15 mouse cellular contexts compared by ENCODE assay signal in the genomic region with DNA sequence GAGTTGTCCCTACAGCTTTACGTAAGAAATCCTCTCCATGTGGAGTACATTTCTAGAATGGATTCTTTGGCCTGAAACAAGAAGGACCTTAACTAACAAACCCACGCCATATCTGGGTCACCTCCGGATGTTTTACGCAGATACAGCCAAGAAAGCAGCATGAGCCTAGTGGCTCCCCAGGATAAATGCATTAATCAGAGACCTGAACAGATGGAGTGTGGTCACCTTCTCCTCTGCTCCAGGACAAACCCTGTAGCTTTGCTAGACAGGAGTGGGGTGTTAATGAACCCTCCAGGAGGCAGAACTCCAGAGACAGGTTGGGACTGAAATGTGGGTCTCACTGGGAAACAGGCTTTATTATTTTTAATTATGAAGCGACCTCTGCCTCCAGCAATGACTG. TPM values are rescaled to one million over a fixed set of nuclear protein-coding genes. Genes with fewer than 3 reads are reported as not detected.
DNase-seq lines count a peak whose midpoint lies in the region.
"Had no signal": no experiment of that assay in that cellular context is flagged by ENCODE, and none has a peak within 500 bp of the region (broad histone marks: within the 10 kb centered on the region; RNA-seq: fewer than 3 reads in every experiment).

No protein-coding gene starts in this region.

- peak; percentile 96 for DNase-seq in brain, adult 2 months (ENCODE audit: low read depth, low spot score)
- DNase-seq in cerebellum, adult 18-20 months = peak; percentile 79 to 86
- DNase-seq in cerebellum, adult 9-11 months = peak; percentile 93
- DNase-seq in cerebellum, postnatal 36 days = peak; percentile 68 to 78
- DNase-seq in layer of hippocampus, postnatal 10 days (ENCODE audit: low spot score in 2 of 2) = no peak
- no peak for DNase-seq in gastrocnemius, postnatal 4 days (ENCODE audit: low spot score in 2 of 2)
- no peak for DNase-seq in Muller cell, postnatal 12 days (ENCODE audit: inconsistent ontology term)
- DNase-seq: adrenal gland, postnatal 14 days; forebrain, postnatal 0 days; gastrocnemius, postnatal 14 days; heart, postnatal 14 days; kidney, adult 18-20 months had no signal

RNA-seq across cellular contexts. Expression of a gene that starts 14.9 kb away (rescaled TPM):
- total RNA-seq in layer of hippocampus, postnatal 10 days (2021) = 1 to 10 TPM; 4.5 TPM
- total RNA-seq in gastrocnemius, postnatal 4 days (2021) = not detected
- total RNA-seq: adrenal gland, adult 18-20 months; adrenal gland, postnatal 14 days; gastrocnemius, adult 18-20 months; gastrocnemius, postnatal 14 days; heart, postnatal 14 days; MEL had no signal

Comparison
In these comparisons a context has a peak if more than half of its experiments do, and no peak if none do; other contexts are left out.
1. DNase-seq: peak in brain, adult 2 months (single experiment), cerebellum, adult 18-20 months (2 of 2), cerebellum, adult 9-11 months (single experiment) and cerebellum, postnatal 36 days (2 of 2); none in layer of hippocampus, postnatal 10 days (0 of 2), gastrocnemius, postnatal 4 days (0 of 2) and Muller cell, postnatal 12 days (single experiment).
2. RNA of a gene that starts 14.9 kb away (total RNA-seq): 4.5 TPM in layer of hippocampus, postnatal 10 days; not detected in gastrocnemius, postnatal 4 days; every median in the first group is over 4 times any median in the second.